Mouse (Mus musculus): ENCODE results near the gene Amotl1.

DNA sequence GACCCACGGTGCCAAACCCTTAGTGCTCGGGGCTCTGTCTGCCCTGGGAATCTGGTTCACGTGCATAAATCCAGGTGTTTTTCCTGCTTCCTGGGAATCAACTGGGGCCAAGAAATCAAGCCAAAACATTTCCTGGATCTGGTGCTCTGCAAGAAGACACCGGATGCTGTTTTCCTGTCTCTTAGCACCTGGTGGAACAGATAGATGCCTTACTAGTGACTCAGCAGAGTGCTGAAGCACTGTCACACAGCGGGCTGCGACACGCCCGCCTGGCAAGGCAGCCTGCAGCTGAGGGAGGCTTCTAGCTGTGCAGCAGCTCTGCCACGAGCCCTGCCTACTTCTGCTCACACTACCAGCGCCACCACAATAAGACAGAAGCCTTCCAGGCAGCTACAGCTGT, 85.4 kb downstream of the Amotl1 start:
- TF ChIP-seq CTCF (IDR thresholded peaks at IDR 0.05; ENCODE audit: low read depth, low read length): no peak
- TF ChIP-seq POLR2A (IDR thresholded peaks at IDR 0.05; ENCODE audit: extremely low read depth, insufficient read depth, low read length): no peak

Measured in liver, adult 2 months (tissue).